Mouse (Mus musculus) megakaryocyte, embryonic 14.5 days (primary cell): Measurements from ENCODE around the gene E330017A01Rik.

Experiments
- FLI1 ChIP-seq: IDR thresholded peaks from 2 replicates; pipeline ENCODE4 v1.6.1; 2012; ENCODE audit warnings: low read length, inconsistent platforms, mixed read lengths
- GATA1 ChIP-seq: IDR thresholded peaks from 3 replicates; pipeline ENCODE4 v1.6.1; 2012; ENCODE audit warnings: mixed read lengths, low read length, inconsistent platforms, borderline replicate concordance

DNA sequence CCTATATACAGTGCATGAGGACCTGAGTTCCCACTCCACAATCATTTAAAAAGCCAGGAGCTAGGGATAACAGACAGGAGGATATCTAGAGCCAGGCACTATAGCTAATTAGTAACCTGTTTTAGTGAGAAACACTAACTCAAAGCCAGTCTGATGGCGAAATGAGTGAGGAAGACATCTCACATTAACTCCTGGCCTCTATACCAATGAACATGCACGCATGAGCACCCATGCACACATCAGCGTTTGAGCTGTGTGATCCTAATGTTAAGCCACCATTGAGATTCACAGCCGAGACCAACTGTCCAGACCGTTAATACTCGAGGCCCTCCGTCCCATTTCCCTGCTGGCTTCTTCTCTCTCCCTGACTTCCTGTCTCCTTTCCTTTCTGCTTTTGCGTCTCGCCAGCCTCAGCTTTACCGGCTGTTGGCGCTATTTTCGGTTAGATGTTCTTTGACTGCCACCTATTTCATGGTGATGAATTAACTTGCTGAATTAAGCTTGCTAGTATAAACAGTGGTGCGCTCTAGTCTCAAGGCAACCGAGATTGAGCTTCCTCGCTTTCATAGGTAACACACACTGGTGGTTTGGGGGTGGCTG lies 35.4 kb upstream of the E330017A01Rik start:
- TF ChIP-seq FLI1 (no peak), GATA1 (no peak)
